Mouse (Mus musculus): Measurements from ENCODE around the gene Trnau1ap. TPM values are rescaled to one million over a fixed set of nuclear protein-coding genes. Genes with fewer than 3 reads are reported as not detected.

Gene Trnau1ap
- polyA plus RNA-seq, 1 experiment from 2014 or later: 80.2 TPM

Other genes with a start within 250 kb of the Trnau1ap start
- 0.61 and 0.80 TPM in 2 replicates for gene Oprd1, start 185.1 kb downstream of the Trnau1ap start, polyA plus RNA-seq (2015; fragmentation: Nextera tagmentation; extraction: Ambion mirVana)
- gene Ythdf2, start 117.2 kb downstream of the Trnau1ap start, polyA plus RNA-seq (2015; fragmentation: Nextera tagmentation; extraction: Ambion mirVana): 102 and 105 TPM in 2 replicates
- 38.8 and 44.0 TPM in 2 replicates for gene Gmeb1, start 67.9 kb downstream of the Trnau1ap start, polyA plus RNA-seq (2015; fragmentation: Nextera tagmentation; extraction: Ambion mirVana)
- gene Taf12, start 55.2 kb downstream of the Trnau1ap start, polyA plus RNA-seq (2015; fragmentation: Nextera tagmentation; extraction: Ambion mirVana): 41.8 and 42.3 TPM in 2 replicates
- gene Rab42, start 26.2 kb downstream of the Trnau1ap start, polyA plus RNA-seq (2015; fragmentation: Nextera tagmentation; extraction: Ambion mirVana): 3.1 and 3.4 TPM in 2 replicates
- gene Rcc1, start 24.1 kb upstream of the Trnau1ap start, polyA plus RNA-seq (2015; fragmentation: Nextera tagmentation; extraction: Ambion mirVana): 35.4 and 40.3 TPM in 2 replicates
- 8.0 and 8.1 TPM in 2 replicates for gene Phactr4, start 93.0 kb upstream of the Trnau1ap start, polyA plus RNA-seq (2015; fragmentation: Nextera tagmentation; extraction: Ambion mirVana)
- gene Med18, start 134.4 kb upstream of the Trnau1ap start, polyA plus RNA-seq (2015; fragmentation: Nextera tagmentation; extraction: Ambion mirVana): 14.6 and 16.1 TPM in 2 replicates
- gene Sesn2, start 181.0 kb upstream of the Trnau1ap start, polyA plus RNA-seq (2015; fragmentation: Nextera tagmentation; extraction: Ambion mirVana): 11.1 and 11.5 TPM in 2 replicates
- gene Atpif1, start 204.1 kb upstream of the Trnau1ap start, polyA plus RNA-seq (2015; fragmentation: Nextera tagmentation; extraction: Ambion mirVana): 1,320 and 1,434 TPM in 2 replicates
- gene Dnajc8, start 206.0 kb upstream of the Trnau1ap start, polyA plus RNA-seq (2015; fragmentation: Nextera tagmentation; extraction: Ambion mirVana): 133 and 135 TPM in 2 replicates
- gene Ptafr, start 234.5 kb upstream of the Trnau1ap start, polyA plus RNA-seq (2015; fragmentation: Nextera tagmentation; extraction: Ambion mirVana): 0.93 and 1.2 TPM in 2 replicates